Mouse (Mus musculus) hindbrain, embryonic 11.5 days (tissue): ENCODE measurements at regions not wholly inside any gene's neighbourhood (a gene's known extent, or its start where the extent isn't known, plus 50 kb on each side); places are given as distances from the start of the nearest gene placed in this dataset.
A peak's percentile ranks its signal among the peaks of the same experiment; 100 is the strongest.

Source experiments
- ATAC-seq: fragments of 200-750 bp; cut with Nextera tagmentation; 2 replicates; pipeline ENCODE4 v1.8.0; 2017; ENCODE audit warnings: mild to moderate bottlenecking, moderate TSS enrichment, moderate library complexity; ENCODE audit not compliant: low FRiP score
- DNase-seq: peaks from one replicate; pipeline ENCODE4 v3.0.0-alpha.2; 2015; ENCODE audit warnings: low spot score
- H3K27ac ChIP-seq: fragments of 300-500 bp; sonication (generic); 2 replicates; pipeline ENCODE4 v1.5.1; 2014; ENCODE audit warnings: mild to moderate bottlenecking, low read depth, low read length
- H3K27me3 ChIP-seq: fragments of 300-500 bp; sonication (generic); 2 replicates; pipeline ENCODE4 v1.6.1; 2014; ENCODE audit warnings: mild to moderate bottlenecking, low read length, moderate library complexity, mixed read lengths; ENCODE audit not compliant: control insufficient read depth, insufficient read depth
- H3K36me3 ChIP-seq: fragments of 300-500 bp; sonication (generic); 2 replicates; pipeline ENCODE4 v1.6.1; 2014; ENCODE audit warnings: mild to moderate bottlenecking, low read length, moderate library complexity, mixed read lengths; ENCODE audit not compliant: control insufficient read depth, insufficient read depth
- H3K4me1 ChIP-seq: fragments of 300-500 bp; sonication (generic); replicated peaks from 2 replicates; pipeline ENCODE4 v1.6.1; 2014; ENCODE audit warnings: low read length, mixed read lengths; ENCODE audit not compliant: control insufficient read depth, insufficient read depth
- H3K4me2 ChIP-seq: fragments of 300-500 bp; sonication (generic); replicated peaks from 2 replicates; pipeline ENCODE4 v1.6.1; 2014; ENCODE audit warnings: mild to moderate bottlenecking, low read depth, low read length
- H3K4me3 ChIP-seq: fragments of 300-500 bp; sonication (generic); 2 replicates; pipeline ENCODE4 v1.5.1; 2014; ENCODE audit warnings: low read depth, low read length
- H3K9ac ChIP-seq: fragments of 300-500 bp; sonication (generic); 2 replicates; pipeline ENCODE4 v1.6.1; 2014; ENCODE audit warnings: low read depth, low read length
- H3K9me3 ChIP-seq: fragments of 300-500 bp; sonication (generic); 2 replicates; pipeline ENCODE4 v1.6.1; 2016; ENCODE audit warnings: low read length; ENCODE audit not compliant: control insufficient read depth
- WGBS: fragments of 180-500 bp; shearing (Covaris S2); extraction: QIAGEN DNeasy Blood & Tissue Kit; methylation state at CpG from one replicate; pipeline ENCODE4 v1.1.7; 2014; 5-methylcytosine and 5-hydroxymethylcytosine counted together

DNA sequence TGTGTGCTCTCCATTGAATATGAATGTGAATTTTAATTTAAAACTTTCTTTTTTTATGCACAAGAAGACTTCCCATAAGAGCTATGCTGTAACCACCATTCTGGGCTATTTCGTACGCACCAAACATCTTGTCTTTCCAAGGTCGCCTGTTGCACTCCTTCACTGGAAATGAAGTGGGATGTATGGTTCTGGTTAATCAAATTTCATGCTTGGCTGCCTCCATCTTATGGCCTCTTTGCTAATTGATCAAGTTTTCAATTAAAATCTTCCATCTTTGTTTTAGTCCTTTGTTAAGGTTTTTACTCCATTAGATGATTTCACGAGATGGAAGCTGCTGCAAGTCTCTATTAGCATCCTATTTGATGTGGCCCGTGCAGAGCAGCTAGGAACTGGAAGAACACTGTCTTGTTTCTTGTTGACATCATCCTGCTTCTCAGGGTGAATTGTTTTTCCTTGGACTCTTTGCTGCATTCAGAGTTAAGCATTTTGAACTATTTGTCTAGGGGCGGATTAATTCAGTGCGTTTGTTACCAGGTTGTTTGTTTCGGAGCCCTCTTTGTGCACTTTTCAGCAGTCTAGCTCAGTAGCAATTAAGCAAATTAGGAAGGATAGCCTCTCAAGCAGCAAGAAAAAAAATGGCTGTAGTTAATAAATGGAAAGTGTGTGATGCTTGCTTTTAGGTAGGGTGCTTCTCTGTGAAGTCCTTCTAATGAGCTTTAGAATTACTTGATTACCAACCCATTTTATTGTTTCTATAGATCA lies 147.4 kb upstream of the Alcam start:
- H3K4me2 ChIP-seq, result no peak overlapping the region
- no peaks in the 10 kb centered on the region for H3K4me1 ChIP-seq
- H3K9ac ChIP-seq, result no peak overlapping the region
- no peaks in the 10 kb centered on the region for H3K36me3 ChIP-seq
- H3K27me3 ChIP-seq, result no peaks in the 10 kb centered on the region
- ATAC-seq (peak; percentile 39; the same call in 1 of the 2 replicates), DNase-seq (no peak)
- H3K9me3 ChIP-seq, result no peaks in the 10 kb centered on the region
- no peak overlapping the region for H3K4me3 ChIP-seq
- 75% methylated on average over 8 of the region's 8 CpGs for WGBS
- H3K27ac ChIP-seq, result no peak overlapping the region

DNA sequence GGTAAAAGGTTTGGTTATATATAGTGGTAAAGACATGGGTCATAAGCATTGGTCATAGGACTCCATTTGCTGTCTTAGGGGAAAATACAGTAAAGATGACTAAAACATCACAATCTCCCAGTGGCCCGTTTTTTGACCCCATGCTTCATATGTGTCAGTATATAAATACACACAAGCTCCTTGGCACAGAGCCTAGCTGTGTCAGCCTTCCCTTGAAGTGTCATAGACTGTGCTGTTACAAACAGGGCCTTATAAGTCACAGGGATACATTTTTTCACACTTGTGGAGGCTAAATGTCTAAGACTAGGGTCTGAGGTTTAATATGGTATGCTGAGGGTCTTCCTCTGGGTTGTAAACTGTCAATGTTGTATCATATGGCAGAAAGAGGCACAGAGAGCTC lies 144.4 kb upstream of the Alcam start:
- Histone ChIP-seq H3K27ac (no peak overlapping the region), H3K27me3 (no peaks in the 10 kb centered on the region), H3K9ac (no peak overlapping the region), H3K4me1 (no peaks in the 10 kb centered on the region), H3K36me3 (no peaks in the 10 kb centered on the region), H3K4me2 (no peak overlapping the region), H3K9me3 (no peaks in the 10 kb centered on the region), H3K4me3 (no peak overlapping the region)
- DNase-seq (no peak), ATAC-seq (no peak)
- 89% methylated on average over 1 of the region's 1 CpGs for WGBS

DNA sequence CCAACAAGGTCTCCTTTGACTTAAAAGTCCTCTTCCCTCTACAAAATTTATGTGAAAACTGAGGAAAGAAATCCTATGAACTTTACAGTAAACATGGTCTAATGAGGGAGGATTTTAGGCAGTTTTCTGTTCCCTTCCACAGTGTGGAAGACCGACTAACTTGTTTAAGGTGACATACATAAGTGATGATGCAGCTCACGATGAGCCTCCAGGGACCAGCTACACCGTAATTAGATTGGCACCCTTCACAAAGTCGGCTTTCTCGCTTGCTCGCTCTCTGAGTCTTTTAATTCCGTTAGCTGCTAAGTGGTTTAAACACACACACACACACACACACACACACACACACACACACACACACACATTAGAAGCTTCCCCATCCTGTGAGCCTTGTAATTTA lies 143.3 kb upstream of the Alcam start:
- no peak for DNase-seq
- no peak overlapping the region for H3K9ac ChIP-seq
- 81% methylated on average over 7 of the region's 7 CpGs for WGBS
- no peaks in the 10 kb centered on the region for H3K36me3 ChIP-seq
- no peak overlapping the region for H3K27ac ChIP-seq
- no peaks in the 10 kb centered on the region for H3K9me3 ChIP-seq
- no peak overlapping the region for H3K4me2 ChIP-seq
- H3K27me3 ChIP-seq, result no peaks in the 10 kb centered on the region
- no peak overlapping the region for H3K4me3 ChIP-seq
- no peak for ATAC-seq
- H3K4me1 ChIP-seq, result no peaks in the 10 kb centered on the region

DNA sequence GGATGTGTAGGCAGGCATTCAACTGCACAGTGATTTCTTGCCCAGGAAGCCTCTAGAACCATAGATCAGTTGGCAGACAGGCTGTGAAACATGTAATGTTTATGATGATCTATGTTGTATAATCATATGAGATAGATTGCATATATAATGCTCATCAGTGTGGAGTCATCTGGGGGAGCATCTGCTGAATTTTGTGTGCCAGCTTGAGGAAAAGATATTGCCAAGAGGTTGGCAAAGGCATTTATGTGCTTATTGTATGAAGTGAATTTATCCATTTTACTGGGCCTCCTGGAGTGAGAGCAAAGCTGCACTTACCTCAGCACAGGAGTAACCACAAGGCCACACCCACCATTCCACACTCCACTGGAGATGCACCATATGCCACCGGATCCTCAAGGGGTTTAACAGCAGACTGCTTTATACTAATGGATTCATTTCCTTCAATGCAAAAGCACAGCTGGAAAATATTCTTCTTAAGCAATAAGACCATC lies 134.5 kb upstream of the Alcam start:
- Histone ChIP-seq H3K9me3 (no peaks in the 10 kb centered on the region), H3K27me3 (no peaks in the 10 kb centered on the region), H3K9ac (no peak overlapping the region), H3K27ac (no peak overlapping the region), H3K4me2 (no peak overlapping the region), H3K4me3 (no peak overlapping the region), H3K4me1 (no peaks in the 10 kb centered on the region), H3K36me3 (no peaks in the 10 kb centered on the region)
- no peak for ATAC-seq
- 63% methylated on average over 1 of the region's 1 CpGs for WGBS
- no peak for DNase-seq

DNA sequence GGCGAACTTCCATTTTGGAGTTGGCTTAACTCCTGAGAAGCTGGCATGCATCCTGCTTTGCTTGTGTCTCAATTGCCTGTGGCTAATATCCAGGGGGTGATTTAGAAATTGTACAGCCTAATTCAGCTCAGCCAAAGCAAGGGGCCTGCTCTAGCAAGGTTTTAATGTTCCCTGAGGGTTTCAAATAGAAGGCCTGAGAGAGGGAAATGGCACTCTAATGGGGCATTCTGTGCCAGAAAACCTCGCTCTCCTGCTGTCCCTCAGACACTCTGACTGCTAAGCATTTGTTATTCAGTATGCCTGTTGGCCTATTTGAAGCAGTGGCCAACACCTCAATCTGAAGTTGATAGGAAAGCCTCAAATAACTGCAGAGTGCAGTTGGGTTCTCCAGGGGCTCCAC lies 115.2 kb upstream of the Alcam start:
- Histone ChIP-seq H3K27me3 (no peaks in the 10 kb centered on the region), H3K36me3 (no peaks in the 10 kb centered on the region), H3K9ac (no peak overlapping the region), H3K9me3 (no peaks in the 10 kb centered on the region), H3K4me3 (no peak overlapping the region), H3K27ac (no peak overlapping the region), H3K4me2 (no peak overlapping the region), H3K4me1 (no peaks in the 10 kb centered on the region)
- ATAC-seq (no peak), DNase-seq (no peak)
- WGBS, result 83% methylated on average over 2 of the region's 2 CpGs

DNA sequence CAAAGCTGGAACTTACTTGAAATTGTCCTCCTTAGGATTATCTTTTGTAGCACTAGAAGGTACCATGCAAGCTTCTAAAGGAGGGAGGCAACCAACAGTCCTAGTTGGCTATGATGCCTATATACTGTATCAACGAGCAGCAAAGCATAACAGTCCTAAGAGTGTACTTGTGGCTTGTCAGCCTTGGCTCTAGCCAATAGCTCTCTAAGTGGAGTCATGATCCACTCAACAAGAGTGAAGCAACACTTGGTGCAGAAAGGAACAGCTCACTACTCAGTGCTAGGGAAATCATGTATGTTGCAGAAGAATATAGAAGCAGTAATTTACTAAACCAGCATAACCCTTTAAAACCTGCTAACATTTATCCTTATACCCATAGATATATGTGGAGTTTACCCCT lies 82.4 kb upstream of the Alcam start:
- Histone ChIP-seq H3K4me3 (no peak overlapping the region), H3K27me3 (no peaks in the 10 kb centered on the region), H3K9ac (no peak overlapping the region), H3K4me2 (no peak overlapping the region), H3K9me3 (no peaks in the 10 kb centered on the region), H3K36me3 (no peaks in the 10 kb centered on the region), H3K4me1 (no peaks in the 10 kb centered on the region), H3K27ac (no peak overlapping the region)
- DNase-seq, result no peak
- ATAC-seq, result no peak
- WGBS, result 85% methylated on average over 1 of the region's 1 CpGs

DNA sequence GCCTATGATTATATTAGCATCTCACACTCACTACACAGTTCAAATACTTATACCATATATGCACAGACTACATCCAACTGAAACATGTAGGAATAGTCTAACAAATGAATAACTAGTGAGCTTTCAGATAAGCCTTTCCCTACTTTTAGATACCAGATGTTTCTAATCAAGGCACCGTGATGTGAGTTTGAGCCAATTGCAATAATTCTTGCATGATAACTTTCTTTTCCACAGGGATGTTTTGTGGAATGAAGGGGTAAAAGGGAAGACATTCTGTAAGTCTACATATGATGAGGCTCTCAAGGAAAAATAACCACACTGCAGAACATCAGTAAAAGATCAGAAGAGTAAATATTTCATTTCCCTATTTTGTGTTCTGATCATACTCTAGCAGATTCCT lies 80.7 kb upstream of the Alcam start:
- Histone ChIP-seq H3K27ac (no peak overlapping the region), H3K4me1 (no peaks in the 10 kb centered on the region), H3K27me3 (no peaks in the 10 kb centered on the region), H3K4me3 (no peak overlapping the region), H3K4me2 (no peak overlapping the region), H3K9ac (no peak overlapping the region), H3K9me3 (no peaks in the 10 kb centered on the region), H3K36me3 (no peaks in the 10 kb centered on the region)
- WGBS, result 84% methylated on average over 1 of the region's 1 CpGs
- ATAC-seq, result no peak
- no peak for DNase-seq

DNA sequence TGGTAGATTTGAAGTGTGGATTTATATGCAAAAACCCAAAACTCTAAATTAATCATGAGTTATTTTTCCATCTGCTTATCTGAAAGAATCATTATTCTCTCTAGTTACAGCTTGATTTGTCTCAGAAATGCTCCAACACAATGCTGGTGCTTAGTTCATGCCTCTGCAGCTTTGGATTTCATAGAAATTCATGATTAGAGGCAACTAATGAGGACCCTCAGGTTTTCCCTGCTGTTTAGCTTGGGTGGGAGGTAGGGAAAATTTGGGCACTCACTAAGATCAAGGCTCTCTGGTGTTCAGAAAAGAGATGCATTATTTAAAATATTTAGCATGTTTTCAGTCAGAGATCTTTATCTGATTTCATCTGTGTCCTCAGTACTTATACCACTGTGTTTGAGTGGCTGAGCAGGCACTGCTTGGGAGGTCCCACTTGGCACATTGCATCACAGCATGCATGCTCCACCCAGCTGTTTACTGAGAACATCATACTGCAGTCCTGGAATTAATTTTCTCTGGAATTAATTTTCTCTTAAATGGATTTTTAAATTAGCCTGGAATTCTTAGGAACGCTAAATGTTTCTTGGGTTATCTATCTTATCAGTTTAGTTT lies 78.7 kb upstream of the Alcam start:
- H3K9ac ChIP-seq, result no peak overlapping the region
- H3K27ac ChIP-seq, result no peak overlapping the region
- H3K4me2 ChIP-seq, result no peak overlapping the region
- H3K36me3 ChIP-seq, result no peaks in the 10 kb centered on the region
- no peak for DNase-seq
- H3K9me3 ChIP-seq, result no peaks in the 10 kb centered on the region
- H3K4me1 ChIP-seq, result no peaks in the 10 kb centered on the region
- no peak overlapping the region for H3K4me3 ChIP-seq
- no peaks in the 10 kb centered on the region for H3K27me3 ChIP-seq
- no peak for ATAC-seq
- WGBS, result 87% methylated on average over 1 of the region's 1 CpGs
